Comparison of ENCODE assay signal across 25 mouse cellular contexts in genomic region chr11:45831476-45832143, GRCm38 (mm10). TPM values are rescaled to one million over a fixed set of nuclear protein-coding genes. Genes with fewer than 3 reads are reported as not detected.
DNase-seq lines count a peak whose midpoint lies in the region; ATAC-seq and TF ChIP-seq lines count a peak whose summit lies in the region.
"Had no signal": no experiment of that assay in that cellular context is flagged by ENCODE, and none has a peak within 500 bp of the region (broad histone marks: within the 10 kb centered on the region; RNA-seq: fewer than 3 reads in every experiment).

No protein-coding gene starts in this region.

- H3K4me1 ChIP-seq in heart, embryonic 10.5 days, result peaks cover 20% of the 10 kb centered on the region
- peaks cover 14% of the 10 kb centered on the region for H3K4me1 ChIP-seq in intestine, embryonic 16.5 days (ENCODE audit: control insufficient read depth, insufficient read depth, low read length)
- H3K4me1 ChIP-seq in intestine, postnatal 0 days (replicated peaks; ENCODE audit: control insufficient read depth, insufficient read depth, low read length), result 0 out of 2 replicates have a peak, but pooled peaks cover 11% of the 10 kb centered on the region
- H3K4me1 ChIP-seq in embryonic facial prominence, embryonic 14.5 days (ENCODE audit: control insufficient read depth, insufficient read depth, low read length), result peaks cover 12% of the 10 kb centered on the region
- H3K4me1 ChIP-seq in hindbrain, postnatal 0 days (ENCODE audit: insufficient read depth, low read length), result no peaks in the 10 kb centered on the region
- no peaks in the 10 kb centered on the region for H3K4me1 ChIP-seq in hindbrain, embryonic 16.5 days (ENCODE audit: control insufficient read depth, insufficient read depth, low read depth, low read length)
- H3K4me1 ChIP-seq: neural tube, embryonic 13.5 days had no signal

- 0 out of 2 replicates have a peak overlapping the region, but pooled peaks have one; percentile 42 for H3K27ac ChIP-seq in heart, embryonic 10.5 days
- H3K27ac ChIP-seq in intestine, embryonic 16.5 days (ENCODE audit: low read length), result peak overlapping the region; percentile 31; the same call in 1 of the 2 replicates
- H3K27ac ChIP-seq in intestine, postnatal 0 days (ENCODE audit: low read depth, low read length), result no peak overlapping the region
- peak overlapping the region; percentile 56 for H3K27ac ChIP-seq in embryonic facial prominence, embryonic 14.5 days (replicated peaks; ENCODE audit: low read depth, low read length)
- no peak overlapping the region for H3K27ac ChIP-seq in hindbrain, postnatal 0 days
- H3K27ac ChIP-seq in hindbrain, embryonic 16.5 days (ENCODE audit: low read depth, low read length), result no peak overlapping the region
- H3K27ac ChIP-seq: hindbrain, embryonic 14.5 days; layer of hippocampus, adult 2 months; midbrain, embryonic 13.5 days; neural tube, embryonic 13.5 days had no signal

- intact Hi-C loops in heart, postnatal 36 days (cut with DNase I), result no loop called here

- no peaks in the 10 kb centered on the region for H3K27me3 ChIP-seq in heart, embryonic 10.5 days (ENCODE audit: insufficient read depth, poor library complexity, severe bottlenecking)
- no peaks in the 10 kb centered on the region for H3K27me3 ChIP-seq in intestine, embryonic 16.5 days (replicated peaks; ENCODE audit: control insufficient read depth, insufficient read depth, low read length)
- H3K27me3 ChIP-seq in intestine, postnatal 0 days (replicated peaks; ENCODE audit: control insufficient read depth, insufficient read depth, low read length), result no peaks in the 10 kb centered on the region
- H3K27me3 ChIP-seq in embryonic facial prominence, embryonic 14.5 days (replicated peaks; ENCODE audit: control insufficient read depth, insufficient read depth, low read length), result no peaks in the 10 kb centered on the region
- no peaks in the 10 kb centered on the region for H3K27me3 ChIP-seq in hindbrain, postnatal 0 days (ENCODE audit: insufficient read depth, low read length)
- H3K27me3 ChIP-seq in hindbrain, embryonic 16.5 days (replicated peaks; ENCODE audit: control insufficient read depth, insufficient read depth, low read length), result no peaks in the 10 kb centered on the region
- H3K27me3 ChIP-seq: midbrain, embryonic 13.5 days; neural tube, embryonic 13.5 days had no signal

- H3K4me2 ChIP-seq in intestine, embryonic 16.5 days (ENCODE audit: low read depth, low read length), result no peak overlapping the region
- H3K4me2 ChIP-seq in intestine, postnatal 0 days (replicated peaks; ENCODE audit: low read depth), result no peak overlapping the region
- no peak overlapping the region for H3K4me2 ChIP-seq in embryonic facial prominence, embryonic 14.5 days (ENCODE audit: low read depth, low read length)
- no peak overlapping the region for H3K4me2 ChIP-seq in hindbrain, postnatal 0 days (ENCODE audit: low read depth, low read length)
- H3K4me2 ChIP-seq in hindbrain, embryonic 16.5 days (ENCODE audit: low read length), result no peak overlapping the region
- H3K4me2 ChIP-seq: heart, embryonic 11.5 days; hindbrain, embryonic 14.5 days; liver, embryonic 11.5 days; midbrain, embryonic 13.5 days; neural tube, embryonic 13.5 days had no signal

- no peak overlapping the region for H3K9ac ChIP-seq in intestine, embryonic 16.5 days (ENCODE audit: low read depth, low read length)
- no peak overlapping the region for H3K9ac ChIP-seq in intestine, postnatal 0 days (ENCODE audit: low read depth, low read length)
- no peak overlapping the region for H3K9ac ChIP-seq in embryonic facial prominence, embryonic 14.5 days (ENCODE audit: low read depth, low read length)
- no peak overlapping the region for H3K9ac ChIP-seq in hindbrain, postnatal 0 days (replicated peaks; ENCODE audit: low read length)
- no peak overlapping the region for H3K9ac ChIP-seq in hindbrain, embryonic 16.5 days (ENCODE audit: low read depth, low read length)
- H3K9ac ChIP-seq: forebrain, postnatal 0 days; hindbrain, embryonic 14.5 days; midbrain, embryonic 13.5 days; neural tube, embryonic 13.5 days had no signal

- no peak for DNase-seq in heart, embryonic 10.5 days (ENCODE audit: low spot score)
- DNase-seq in heart, postnatal 36 days, result no peak
- DNase-seq in embryonic facial prominence, embryonic 14.5 days (ENCODE audit: low spot score), result peak; percentile 67
- DNase-seq in hindbrain, postnatal 0 days (ENCODE audit: low spot score), result no peak
- DNase-seq: adrenal gland, adult 2 months; B cell, adult 2 months; cerebellum, adult 2 months; kidney, adult 2 months; kidney, postnatal 14 days; layer of hippocampus, postnatal 36 days; lung, adult 18-20 months; right cerebral cortex, adult 18-20 months; thymus, adult 18-20 months; thymus, postnatal 4 days had no signal

- no peaks in the 10 kb centered on the region for H3K36me3 ChIP-seq in heart, embryonic 10.5 days
- no peaks in the 10 kb centered on the region for H3K36me3 ChIP-seq in intestine, embryonic 16.5 days (ENCODE audit: control insufficient read depth, insufficient read depth, low read length)
- H3K36me3 ChIP-seq in intestine, postnatal 0 days (ENCODE audit: control insufficient read depth, insufficient read depth), result no peaks in the 10 kb centered on the region
- H3K36me3 ChIP-seq in embryonic facial prominence, embryonic 14.5 days (ENCODE audit: control insufficient read depth, insufficient read depth, low read length), result no peaks in the 10 kb centered on the region
- no peaks in the 10 kb centered on the region for H3K36me3 ChIP-seq in hindbrain, postnatal 0 days (ENCODE audit: insufficient read depth, low read length)
- no peaks in the 10 kb centered on the region for H3K36me3 ChIP-seq in hindbrain, embryonic 16.5 days (ENCODE audit: control insufficient read depth, insufficient read depth, low read length)
- H3K36me3 ChIP-seq: midbrain, embryonic 13.5 days; neural tube, embryonic 13.5 days had no signal

- H3K4me3 ChIP-seq in heart, embryonic 10.5 days, result no peak overlapping the region
- H3K4me3 ChIP-seq in intestine, embryonic 16.5 days (ENCODE audit: low read length), result no peak overlapping the region
- no peak overlapping the region for H3K4me3 ChIP-seq in intestine, postnatal 0 days (ENCODE audit: low read depth, low read length)
- no peak overlapping the region for H3K4me3 ChIP-seq in embryonic facial prominence, embryonic 14.5 days (ENCODE audit: low read depth, low read length)
- no peak overlapping the region for H3K4me3 ChIP-seq in hindbrain, postnatal 0 days (ENCODE audit: low read length)
- no peak overlapping the region for H3K4me3 ChIP-seq in hindbrain, embryonic 16.5 days (ENCODE audit: low read length)
- H3K4me3 ChIP-seq: layer of hippocampus, adult 2 months; midbrain, embryonic 13.5 days; neural tube, embryonic 13.5 days had no signal

- no peaks in the 10 kb centered on the region for H3K9me3 ChIP-seq in heart, embryonic 10.5 days
- H3K9me3 ChIP-seq in intestine, embryonic 16.5 days (ENCODE audit: control insufficient read depth, low read length), result no peaks in the 10 kb centered on the region
- no peaks in the 10 kb centered on the region for H3K9me3 ChIP-seq in intestine, postnatal 0 days (ENCODE audit: control insufficient read depth)
- no peaks in the 10 kb centered on the region for H3K9me3 ChIP-seq in embryonic facial prominence, embryonic 14.5 days (ENCODE audit: control insufficient read depth, low read length)
- no peaks in the 10 kb centered on the region for H3K9me3 ChIP-seq in hindbrain, postnatal 0 days (ENCODE audit: low read length)
- H3K9me3 ChIP-seq in hindbrain, embryonic 16.5 days (ENCODE audit: control insufficient read depth, low read length), result no peaks in the 10 kb centered on the region
- H3K9me3 ChIP-seq: midbrain, embryonic 13.5 days had no signal

- no peak for TF ChIP-seq CTCF in intestine, postnatal 0 days (IDR thresholded peaks at IDR 0.05; ENCODE audit: low read depth)
- no peak for TF ChIP-seq CTCF in hindbrain, postnatal 0 days (IDR thresholded peaks at IDR 0.05; ENCODE audit: low read depth)

- WGBS in heart, embryonic 10.5 days, result 94% methylated on average over 15 of the region's 15 CpGs
- WGBS in intestine, embryonic 16.5 days, result 89% methylated on average over 15 of the region's 15 CpGs
- 82% methylated on average over 15 of the region's 15 CpGs for WGBS in intestine, postnatal 0 days
- 69% methylated on average over 15 of the region's 15 CpGs for WGBS in embryonic facial prominence, embryonic 14.5 days
- WGBS in hindbrain, postnatal 0 days, result 81% methylated on average over 15 of the region's 15 CpGs
- 91% methylated on average over 15 of the region's 15 CpGs for WGBS in hindbrain, embryonic 16.5 days

- ATAC-seq in intestine, embryonic 16.5 days, result no peak
- ATAC-seq in intestine, postnatal 0 days, result no peak
- ATAC-seq in embryonic facial prominence, embryonic 14.5 days (ENCODE audit: low read depth), result peak; percentile 37
- peak; percentile 45 for ATAC-seq in megakaryocyte, adult 5-6 weeks (ENCODE audit: poor library complexity, severe bottlenecking)
- no peak for ATAC-seq in hindbrain, postnatal 0 days
- ATAC-seq in hindbrain, embryonic 16.5 days, result no peak
- ATAC-seq: midbrain, embryonic 13.5 days had no signal

RNA-seq across cellular contexts. Expression of gene Clint1, which starts 20.2 kb away (rescaled TPM):
- polyA plus RNA-seq in heart, embryonic 10.5 days (2016; fragmentation: Nextera tagmentation; extraction: Ambion mirVana), result 69.6 and 80.0 TPM in 2 replicates
- 10 to 100 TPM; 43.2 to 43.7 TPM for total RNA-seq in heart, postnatal 36 days (2021)
- 101 and 114 TPM in 2 replicates for polyA plus RNA-seq in intestine, embryonic 16.5 days (2015; fragmentation: Nextera tagmentation; extraction: Ambion mirVana)
- 171 and 185 TPM in 2 replicates for polyA plus RNA-seq in intestine, postnatal 0 days (2015; fragmentation: Nextera tagmentation; extraction: Ambion mirVana)
- polyA plus RNA-seq in embryonic facial prominence, embryonic 14.5 days (2014; fragmentation: Nextera tagmentation; extraction: Ambion mirVana), result 79.1 and 81.0 TPM in 2 replicates
- 146 and 147 TPM in 2 replicates for total RNA-seq in megakaryocyte, adult 5-6 weeks (2015)
- 172 and 194 TPM in 2 replicates for total RNA-seq in megakaryocyte, adult 5-6 weeks (2017)
- 26.5 and 30.4 TPM in 2 replicates for total RNA-seq in hindbrain, postnatal 0 days (2014; rRNA removed)
- 31.0 and 31.8 TPM in 2 replicates for polyA plus RNA-seq in hindbrain, postnatal 0 days (2015; fragmentation: Nextera tagmentation; extraction: Ambion mirVana)
- polyA plus RNA-seq in hindbrain, embryonic 16.5 days (2015; fragmentation: Nextera tagmentation; extraction: Ambion mirVana), result 39.4 and 43.4 TPM in 2 replicates

Comparison
In these comparisons a context has a peak if more than half of its experiments do, and no peak if none do; other contexts are left out.
1. H3K27ac ChIP-seq: peak in heart, embryonic 10.5 days (single experiment), intestine, embryonic 16.5 days (single experiment) and embryonic facial prominence, embryonic 14.5 days (single experiment); none in intestine, postnatal 0 days (single experiment), hindbrain, postnatal 0 days (single experiment) and hindbrain, embryonic 16.5 days (single experiment).
2. ATAC-seq: peak in embryonic facial prominence, embryonic 14.5 days (single experiment) and megakaryocyte, adult 5-6 weeks (single experiment); none in intestine, embryonic 16.5 days (single experiment), intestine, postnatal 0 days (single experiment), hindbrain, postnatal 0 days (single experiment) and hindbrain, embryonic 16.5 days (single experiment).